Mouse (Mus musculus) olfactory bulb, adult 2 months (tissue): ENCODE results near the gene Shroom3.

Experiments
- CTCF ChIP-seq: fragments of 200-500 bp; IDR thresholded peaks from 2 replicates; pipeline ENCODE4 v1.5.1; 2012; ENCODE audit warnings: low read depth, mild to moderate bottlenecking, low read length, moderate library complexity; ENCODE audit not compliant: insufficient read depth
- POLR2A ChIP-seq: fragments of 200-500 bp; IDR thresholded peaks from 2 replicates; pipeline ENCODE4 v1.6.1; 2012; ENCODE audit warnings: mild to moderate bottlenecking, low read depth, low read length, moderate library complexity; ENCODE audit not compliant: insufficient read depth

DNA sequence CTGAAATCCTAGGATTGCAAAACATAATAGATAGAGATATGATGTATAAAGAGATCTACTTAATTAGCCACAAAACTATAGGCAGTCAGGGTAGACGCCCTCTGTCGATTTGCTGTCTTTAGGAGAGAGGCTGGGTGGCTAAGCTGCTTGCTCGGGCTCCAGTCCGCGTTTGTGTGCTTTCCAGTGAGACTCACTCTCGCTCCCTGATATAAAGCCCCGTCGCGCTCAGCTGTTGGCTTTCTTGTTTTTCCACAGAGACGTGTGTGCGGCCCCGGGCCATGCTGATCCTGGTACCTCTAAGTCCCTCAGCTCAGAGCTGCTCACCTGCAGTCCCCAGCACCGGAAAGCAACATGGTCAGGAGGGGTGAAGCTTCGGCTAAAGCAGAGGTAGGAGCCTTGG is 236.2 kb downstream of the Shroom3 start:
- TF ChIP-seq POLR2A (no peak), CTCF (no peak)
